Mouse (Mus musculus) heart, postnatal 36 days (tissue): ENCODE measurements around the gene Farsb. TPM values are rescaled to one million over a fixed set of nuclear protein-coding genes. Genes with fewer than 3 reads are reported as not detected.
"Not testable (repeated sequence)": the region's sequence is repeated elsewhere in the genome, so short reads cannot be mapped to it uniquely, and the experiment has no call there.

Experiments
- DNase-seq, 2 experiments: peaks; one replicate each; pipeline ENCODE4 v3.0.0; 2021 to 2022
- intact Hi-C: fragments of 180-260 bp; cut with DNase I; formaldehyde crosslinking; loops from one replicate; pipeline ENCODE4 v1.15.1; 2025
- total RNA-seq, 2 experiments: library from RNA; stranded (reverse); gene quantifications; 2 replicates each; pipeline ENCODE4 v1.2.3; 2021

Gene Farsb
- 10 to 100 TPM; 49.0 to 50.0 TPM for total RNA-seq

DNA sequence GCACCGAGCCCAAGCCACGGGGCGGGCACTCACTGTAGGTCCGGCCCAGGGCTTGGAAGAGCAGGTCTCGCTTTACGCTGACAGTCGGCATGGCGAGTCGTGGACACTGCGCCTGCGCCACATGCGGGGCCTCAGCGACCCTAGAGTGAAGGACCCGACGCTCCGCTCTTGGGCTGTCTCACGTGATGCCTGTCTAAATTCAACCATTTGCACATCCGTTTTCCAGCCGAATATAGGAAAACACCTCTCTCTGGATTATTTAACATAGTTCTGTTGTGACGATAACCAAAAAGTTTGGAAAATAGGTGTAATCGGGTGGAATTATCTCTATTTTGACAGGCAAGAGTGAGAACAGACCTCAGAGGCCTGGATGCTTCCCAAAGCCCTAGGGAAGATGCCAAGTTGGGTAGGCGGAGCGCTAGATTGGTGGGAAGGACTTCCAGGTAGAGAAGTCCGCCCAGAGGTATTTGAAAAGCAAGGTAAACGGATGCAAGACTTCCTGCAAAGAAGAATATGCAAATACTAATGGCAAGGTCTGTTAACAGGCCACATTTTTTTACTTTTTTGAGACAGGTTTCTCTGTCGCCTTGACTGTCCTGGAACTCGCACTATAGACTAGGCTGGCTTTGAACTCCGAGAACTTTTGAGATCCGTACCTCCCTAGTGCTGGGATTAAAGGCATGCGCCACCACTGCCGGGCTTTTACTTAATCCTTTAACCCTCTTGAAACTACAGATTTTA lies at the start of gene Farsb:
TSS of gene Farsb (minus strand) at position 146 of the 741 bp plus-strand sequence.
- intact Hi-C loops, result no loop called here
- peak; percentile 89 to 93 for DNase-seq

DNA sequence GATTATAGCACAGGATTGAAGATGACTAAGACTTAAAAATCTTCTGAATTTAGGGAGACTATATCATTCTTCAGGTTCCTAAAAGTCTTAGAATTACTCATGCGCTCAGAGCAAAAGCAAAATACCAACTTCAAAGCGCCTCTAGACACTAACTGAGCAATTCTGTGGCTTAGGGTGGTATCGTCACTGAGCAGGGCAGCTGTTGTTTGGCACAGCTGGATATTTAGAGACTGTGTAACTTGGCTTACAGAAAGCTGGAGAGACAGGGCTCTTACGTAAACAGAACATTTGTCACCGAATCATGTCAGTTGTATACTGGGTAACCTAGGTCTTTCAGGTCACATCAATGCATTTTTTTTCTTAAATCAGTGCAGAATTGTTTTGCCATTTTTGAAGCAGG lies 49.7 kb upstream of the Farsb start:
- DNase-seq, result no peak
- intact Hi-C loops, result loop anchor here (5.0 to 10.0 kb wide), 4 partner anchors 116 to 1146 kb away; partner anchors contain the start of genes Acsl3 and Utp14b

DNA sequence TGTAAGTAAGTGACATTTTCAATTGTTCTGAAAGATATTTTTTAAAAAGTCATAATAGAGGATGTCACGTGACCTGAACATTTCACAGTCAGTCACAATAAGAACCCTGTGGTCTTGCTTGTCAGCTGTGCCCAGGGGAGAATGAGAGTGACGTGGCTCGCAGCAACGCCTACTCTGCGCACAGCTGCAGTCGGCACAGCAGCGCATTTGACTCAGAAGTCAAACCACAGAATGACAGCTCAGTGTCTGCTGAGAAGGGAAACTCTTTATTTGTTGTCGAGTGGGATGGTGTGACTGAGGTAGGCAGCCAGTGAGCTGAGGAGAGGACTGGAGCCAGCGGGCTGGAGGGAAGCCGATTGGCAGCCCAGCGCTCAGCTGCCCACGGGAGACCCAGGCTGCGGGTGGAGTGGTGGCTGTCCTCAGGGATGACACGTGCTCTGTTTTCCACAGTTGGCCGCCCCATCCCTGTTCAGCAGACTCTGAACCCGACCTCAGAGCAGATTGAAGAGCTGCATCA lies 48.9 kb upstream of the Farsb start:
- peak; percentile 49 to 52 for DNase-seq
- intact Hi-C loops, result loop anchor here (5.0 to 10.0 kb wide), 4 partner anchors 117 to 1147 kb away; partner anchors contain the start of genes Acsl3 and Utp14b

DNA sequence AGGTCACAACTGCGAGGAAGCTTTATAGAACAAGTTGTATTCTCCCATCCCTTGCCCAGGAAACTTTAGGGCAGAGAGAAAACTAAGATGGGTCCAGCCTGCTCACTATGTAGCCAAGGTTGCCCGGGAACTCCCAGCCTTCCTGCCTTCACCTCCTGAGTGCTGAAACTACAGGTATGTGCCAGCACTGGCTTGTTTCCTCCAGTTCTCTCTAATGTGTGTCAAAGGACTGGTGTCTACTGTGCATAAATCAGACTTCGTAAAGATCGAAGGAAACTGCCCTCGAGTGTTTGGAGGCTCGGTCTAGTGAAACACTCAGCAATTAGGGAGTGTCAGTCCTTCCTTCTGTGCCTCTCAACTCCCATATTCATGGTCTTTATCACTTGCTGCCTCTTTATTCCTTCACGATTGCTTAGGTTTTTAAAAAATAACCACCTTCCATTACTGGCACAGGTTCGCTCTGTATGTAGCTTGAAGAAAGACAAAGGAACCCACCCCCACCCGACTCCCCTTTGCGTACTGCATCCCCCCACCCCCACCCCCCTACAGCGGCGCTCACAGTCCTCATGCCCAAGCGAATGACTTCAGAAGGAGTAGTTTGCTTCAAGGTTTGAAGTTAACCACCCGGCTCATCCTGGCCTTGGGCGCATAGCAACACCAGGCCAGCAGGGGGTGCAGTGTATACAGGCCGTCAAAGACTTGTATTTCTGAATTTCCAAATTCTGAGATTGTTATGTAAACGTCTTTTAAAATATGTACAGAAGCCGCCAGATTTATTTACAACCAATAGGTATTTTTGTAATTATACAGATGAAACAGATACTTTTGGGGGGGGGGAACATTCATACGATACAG lies 47.8 kb upstream of the Farsb start:
- DNase-seq, result peak; percentile 68 to 80
- intact Hi-C loops, result loop anchor here (1.0 to 10.0 kb wide), 5 partner anchors 118 to 1148 kb away; partner anchors contain the start of genes Acsl3 and Utp14b

DNA sequence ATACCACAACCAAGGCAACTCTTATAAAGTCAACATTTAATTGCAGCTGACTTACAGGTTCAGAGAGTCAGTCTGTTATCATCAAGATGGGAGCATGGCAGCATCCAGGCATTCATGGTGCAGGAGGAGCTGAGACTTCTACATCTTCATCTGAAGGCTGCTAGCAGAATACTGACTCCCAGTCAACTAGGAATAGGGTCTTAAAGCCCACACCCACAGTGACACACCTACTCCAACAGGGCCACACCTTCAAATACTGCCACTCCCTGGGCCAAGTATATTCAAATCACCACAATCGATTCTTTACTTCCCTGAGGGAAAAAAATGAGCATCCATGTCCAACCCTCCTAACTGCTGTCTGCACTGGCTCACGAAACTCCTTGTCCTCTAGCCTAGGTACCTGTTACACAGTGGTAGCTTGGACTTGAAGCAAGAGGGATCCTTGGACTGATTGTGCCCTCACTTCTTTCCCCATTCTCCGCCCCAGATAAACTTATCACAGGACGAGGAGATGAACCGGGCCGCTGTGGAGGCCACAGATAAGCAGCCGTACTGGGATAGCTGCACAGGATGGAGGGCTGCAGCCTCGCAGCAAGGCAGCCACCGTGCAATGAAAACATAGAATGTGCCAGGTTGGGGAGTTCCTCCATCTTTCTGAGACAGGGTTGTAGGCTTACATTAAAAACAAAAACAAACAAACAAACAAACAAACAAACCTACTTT lies 45.9 kb upstream of the Farsb start:
- no peak for DNase-seq
- intact Hi-C loops, result loop anchor here (5.0 to 10.0 kb wide), 4 partner anchors 120 to 1150 kb away; partner anchors contain the start of genes Acsl3 and Utp14b

DNA sequence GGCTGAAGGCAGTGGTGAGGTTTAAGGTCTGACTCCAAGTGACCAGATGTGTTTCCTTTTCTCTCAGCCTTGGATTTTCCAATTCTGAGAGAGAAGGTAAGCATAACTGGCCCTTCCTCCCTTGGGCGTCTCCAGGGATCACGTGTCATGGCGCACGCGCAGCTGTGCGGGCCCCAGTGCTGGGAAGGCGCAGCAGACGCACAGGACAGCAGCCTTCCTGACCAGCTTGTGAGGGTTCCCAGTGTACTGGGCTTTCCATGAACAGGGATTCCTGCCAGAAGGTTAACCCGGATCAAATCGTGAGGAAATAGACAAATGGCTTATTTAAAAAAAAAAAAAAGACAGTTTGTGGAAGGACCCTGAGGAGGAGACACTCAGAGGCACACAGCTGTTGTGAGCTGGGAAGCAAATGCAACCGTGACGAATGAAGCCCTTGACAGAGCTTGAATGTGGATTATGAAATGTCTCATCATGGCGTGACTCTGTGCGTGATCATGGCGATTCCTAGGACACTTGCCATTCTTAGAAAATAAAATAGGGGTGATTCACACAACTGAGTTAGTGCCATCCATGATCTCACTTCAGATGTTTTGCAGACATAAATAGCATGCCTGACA lies 43.6 kb upstream of the Farsb start:
- intact Hi-C loops, result loop anchor here (10.0 kb wide), 3 partner anchors 123 to 1153 kb away; partner anchors contain the start of genes Acsl3 and Utp14b
- no peak for DNase-seq

DNA sequence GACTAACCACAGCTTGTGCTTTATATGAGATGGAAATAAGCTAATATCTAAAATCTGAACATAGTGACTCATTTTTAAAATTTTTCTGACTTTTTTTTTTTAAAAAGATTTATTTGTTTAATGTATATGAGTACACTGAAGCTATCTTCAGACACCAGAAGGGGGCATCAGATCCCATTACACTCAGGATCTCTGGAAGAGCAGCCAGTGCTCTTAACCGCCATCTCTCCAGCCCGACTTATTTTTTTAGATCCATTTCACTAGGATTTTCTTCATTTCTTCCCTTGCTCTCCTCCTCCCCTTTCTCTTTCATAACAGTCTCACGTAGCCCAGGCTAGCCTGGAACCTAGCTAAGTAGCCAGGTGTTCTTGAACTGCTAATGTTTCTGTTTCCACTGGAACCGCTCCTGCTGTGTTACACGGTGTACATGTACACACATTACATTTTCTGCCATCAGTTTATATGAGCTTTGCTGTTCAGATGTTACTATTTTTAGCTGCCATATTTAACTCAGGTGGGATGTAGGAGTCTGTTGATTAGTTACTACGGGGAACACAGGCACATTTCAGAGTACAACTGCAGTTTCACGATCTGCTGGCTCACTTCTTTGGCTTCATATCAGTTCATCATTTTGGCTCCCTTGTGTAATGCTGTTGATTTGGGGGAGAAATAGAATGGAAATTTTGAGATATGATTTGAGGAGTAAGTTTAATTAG lies 42.0 kb upstream of the Farsb start:
- DNase-seq, result no peak
- intact Hi-C loops, result loop anchor here (10.0 kb wide), 3 partner anchors 124 to 1154 kb away; partner anchors contain the start of genes Acsl3 and Utp14b

DNA sequence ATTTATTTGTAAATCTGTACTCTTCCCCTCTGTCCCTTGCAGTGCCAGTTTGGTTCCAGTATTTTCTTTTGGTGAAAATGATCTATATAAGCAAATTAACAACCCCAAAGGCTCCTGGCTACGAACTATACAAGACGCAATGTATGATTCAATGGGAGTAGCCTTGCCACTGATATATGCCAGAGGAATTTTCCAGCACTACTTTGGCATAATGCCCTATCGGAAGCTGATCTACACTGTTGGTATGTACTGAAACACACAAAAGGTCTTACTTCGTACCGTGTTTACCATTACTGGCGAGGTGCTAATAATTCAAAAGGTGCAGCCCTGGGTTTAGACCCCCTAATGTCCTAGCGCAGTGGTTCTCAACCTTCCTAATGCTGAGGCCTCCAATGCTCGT lies 40.3 kb upstream of the Farsb start:
- intact Hi-C loops, result no loop called here
- no peak for DNase-seq

DNA sequence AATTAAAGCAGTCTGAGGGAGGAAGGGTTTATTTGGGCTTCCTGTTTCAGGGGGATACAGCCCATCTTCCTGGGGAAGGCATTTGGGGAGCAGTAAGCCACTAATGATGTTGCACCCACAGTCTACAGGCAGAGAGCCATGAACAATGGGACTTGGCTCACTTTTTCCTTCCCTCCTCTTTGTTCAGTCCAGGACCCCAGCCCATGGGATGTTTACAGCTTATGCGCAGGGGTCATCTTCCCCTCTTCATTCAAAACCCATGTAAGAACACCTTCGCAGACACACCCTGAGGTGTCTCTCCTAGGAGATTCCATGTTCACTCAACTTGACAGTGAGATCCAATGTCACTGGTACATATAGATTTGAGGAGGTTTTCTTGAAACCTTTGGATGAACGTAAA lies 39.7 kb upstream of the Farsb start:
- DNase-seq, result no peak
- intact Hi-C loops, result no loop called here

DNA sequence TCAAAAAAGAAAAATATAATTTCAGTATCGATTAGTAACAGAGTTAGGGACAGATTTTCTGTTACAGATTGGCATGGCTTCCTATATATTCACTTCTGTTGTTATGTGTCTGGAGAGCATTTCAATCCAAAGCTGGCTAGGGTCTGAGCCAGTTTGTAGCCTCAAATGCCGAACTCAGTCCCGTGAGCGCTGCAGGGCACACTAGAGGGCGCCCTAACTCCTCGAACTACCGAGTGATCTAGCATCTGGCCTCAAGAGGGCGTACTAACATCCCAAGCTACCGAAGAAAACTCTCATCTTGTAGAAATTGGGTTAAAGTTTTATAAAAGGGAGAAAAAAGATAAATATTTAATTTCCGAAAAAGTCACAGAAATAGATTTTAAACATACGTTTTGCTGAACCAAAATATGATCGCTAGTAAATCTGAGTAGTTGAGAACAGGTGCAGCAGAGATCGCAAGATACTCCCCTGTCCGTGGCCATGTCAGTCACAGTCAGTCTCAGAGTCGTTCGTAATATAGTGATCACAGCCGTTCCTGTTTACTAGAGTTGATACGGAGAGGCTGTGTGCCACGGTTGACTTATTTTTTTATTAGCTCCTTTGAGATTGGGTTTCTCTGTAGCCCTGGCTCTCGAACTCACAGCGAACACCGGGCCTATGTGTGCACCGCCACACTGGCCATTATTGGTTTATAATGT lies 36.6 kb upstream of the Farsb start:
- peak; percentile 17 to 62 for DNase-seq
- intact Hi-C loops, result no loop called here

DNA sequence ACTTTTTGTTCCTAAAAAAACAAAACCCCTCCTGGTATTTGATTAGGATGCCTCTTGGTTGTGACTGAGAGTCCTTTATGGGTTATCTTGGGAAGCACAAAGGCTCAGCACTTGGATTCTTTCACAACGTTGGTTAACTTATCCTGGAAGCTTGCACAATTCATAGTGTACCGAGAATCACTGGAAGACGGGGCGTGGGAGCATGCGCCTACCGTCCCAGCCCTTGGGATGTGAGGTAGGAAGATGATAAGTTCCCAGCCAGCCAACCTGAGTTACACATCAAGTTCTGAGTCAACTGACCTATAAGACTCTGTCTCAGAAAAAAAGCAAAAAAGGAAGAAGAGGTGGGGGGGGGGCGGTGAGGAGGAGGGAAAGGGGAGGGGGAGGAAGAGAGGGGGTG lies 30.2 kb upstream of the Farsb start:
- no peak for DNase-seq

DNA sequence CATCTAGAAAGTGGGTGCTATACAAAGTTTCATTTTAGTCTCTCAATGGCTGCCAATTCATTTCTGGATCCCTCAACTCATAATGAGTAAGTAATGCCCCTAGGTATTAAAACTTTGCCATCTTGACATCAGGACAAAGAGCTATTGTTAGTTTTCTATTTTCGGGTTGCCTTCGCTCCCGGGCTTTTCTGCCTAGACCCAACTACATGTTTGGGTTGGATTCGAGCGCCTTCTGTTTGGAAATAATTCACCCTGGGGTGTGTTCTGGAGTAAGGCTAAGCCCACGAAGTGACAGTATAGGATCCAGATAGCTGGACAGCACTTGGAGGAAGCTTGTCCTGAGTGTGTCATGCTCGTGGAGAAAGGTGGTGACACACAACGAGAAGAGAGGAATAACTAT lies 24.1 kb upstream of the Farsb start:
- intact Hi-C loops, result no loop called here

More for the DNA sequence above, 30.2 kb upstream of the Farsb start:
- intact Hi-C loops, result no loop called here

DNA sequence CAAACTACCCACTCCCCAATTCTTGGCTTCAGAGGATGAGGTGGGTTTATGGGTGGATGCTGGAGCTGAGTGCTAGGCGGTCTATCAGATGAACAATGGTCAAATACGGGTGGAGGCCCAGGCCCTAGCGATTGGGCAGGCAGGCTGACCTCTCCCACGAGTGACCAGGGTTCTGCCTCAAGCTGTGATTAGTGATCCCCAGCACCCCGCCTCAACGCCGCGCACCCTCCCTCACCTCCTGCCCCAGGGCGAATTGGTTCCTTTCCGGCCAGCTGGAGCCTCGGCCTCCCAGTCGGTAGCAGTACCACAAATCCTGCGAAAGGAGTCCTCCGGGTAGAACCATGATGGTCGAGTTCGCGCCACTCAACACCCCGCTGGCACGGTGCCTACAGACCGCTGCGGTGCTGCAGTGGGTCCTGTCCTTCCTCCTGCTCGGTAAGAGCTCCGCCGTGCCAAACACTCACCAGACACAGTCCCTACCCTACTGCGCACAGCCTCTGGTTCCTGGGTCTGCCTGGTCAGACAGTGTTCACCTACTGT lies 23.0 kb upstream of the Farsb start, which contains the start of gene BC035947:
TSS of gene BC035947 (minus strand) at position 538 of the 540 bp plus-strand sequence.
- intact Hi-C loops, result no loop called here
- DNase-seq, result no peak

More for the DNA sequence above, 24.1 kb upstream of the Farsb start:
- no peak for DNase-seq

DNA sequence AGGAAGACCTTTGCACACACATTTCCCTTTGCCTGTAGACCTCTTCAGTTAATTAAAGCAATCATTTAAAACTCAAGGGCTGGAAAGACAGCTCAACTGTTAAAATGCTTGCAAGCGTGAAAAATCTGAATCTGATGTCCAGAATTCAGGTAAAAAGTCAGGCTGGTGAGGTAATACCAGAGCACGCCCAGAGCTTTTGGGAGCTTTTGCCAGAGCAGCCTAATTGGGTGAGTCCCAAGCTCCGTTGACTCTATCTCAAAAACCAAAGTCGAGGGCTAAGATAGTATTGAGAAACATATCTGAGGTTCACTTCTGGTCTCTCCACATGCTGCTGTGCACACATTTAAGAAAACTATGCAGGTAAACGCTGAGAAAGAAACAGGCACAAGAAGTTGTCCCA lies 22.2 kb upstream of the Farsb start, which contains the start of gene Mogat1:
TSS of gene Mogat1 (plus strand) at position 130 of the 400 bp plus-strand sequence.
- intact Hi-C loops, result no loop called here
- DNase-seq, result no peak

DNA sequence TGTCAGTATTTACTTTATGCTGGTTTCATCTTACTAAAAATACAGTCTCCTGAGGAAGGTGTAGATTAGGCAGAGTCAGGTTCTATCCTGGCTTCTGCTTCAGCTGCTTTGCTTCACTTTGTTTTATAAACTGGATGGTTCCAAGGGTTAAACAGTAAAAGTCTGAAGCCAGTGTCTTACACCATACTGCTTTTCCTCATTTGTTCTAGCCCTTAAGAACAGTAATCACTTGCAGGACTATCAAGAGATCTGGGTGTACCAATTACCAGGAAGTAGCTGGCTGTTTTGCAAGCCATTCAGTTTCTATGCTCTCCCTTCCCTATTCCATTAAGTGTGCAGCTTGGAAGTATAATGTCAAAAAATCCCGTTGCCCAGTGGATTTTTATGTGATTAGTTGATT lies 18.4 kb upstream of the Farsb start:
- intact Hi-C loops, result no loop called here
- DNase-seq, result no peak

DNA sequence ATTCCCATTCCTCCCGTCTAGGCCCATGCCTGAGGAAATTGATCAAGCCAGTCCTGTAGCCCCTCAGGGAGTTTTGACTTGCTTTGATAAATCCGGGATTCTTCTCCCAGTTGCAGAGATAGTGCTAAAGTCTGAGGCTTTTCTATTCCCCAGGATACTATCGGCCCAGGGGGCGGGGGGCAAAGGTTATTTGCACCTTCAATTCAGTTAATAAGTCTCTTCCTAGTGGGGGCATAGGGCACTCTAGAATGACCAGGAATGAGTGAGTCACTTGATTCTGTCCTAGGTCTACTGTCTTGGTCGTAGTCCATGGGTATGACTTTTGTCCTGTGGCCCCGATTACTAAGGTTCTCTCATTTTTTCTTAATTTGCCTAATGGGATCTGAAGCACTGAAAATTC lies 13.8 kb upstream of the Farsb start:
- intact Hi-C loops, result no loop called here
- no peak for DNase-seq

DNA sequence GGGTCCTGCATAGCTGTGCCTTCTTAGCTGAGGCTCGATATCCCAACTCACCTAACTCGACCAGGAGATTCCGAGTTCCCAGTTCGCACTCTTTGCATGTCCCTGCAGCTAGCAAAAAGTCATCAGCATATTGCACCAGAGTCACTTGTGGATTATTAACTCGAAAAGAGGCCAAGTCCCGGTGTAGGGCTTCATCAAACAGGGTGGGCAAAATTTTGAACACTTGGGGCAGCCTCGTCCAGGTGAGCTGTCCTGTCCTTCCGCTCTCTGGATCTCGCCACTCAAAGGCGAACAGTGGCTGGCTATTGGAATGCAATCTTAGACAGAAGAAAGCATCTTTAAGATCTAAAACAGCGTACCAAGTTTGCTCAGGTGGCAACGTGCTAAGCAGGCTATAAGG lies 13.2 kb upstream of the Farsb start:
- intact Hi-C loops, DNase-seq: not testable (repeated sequence)

DNA sequence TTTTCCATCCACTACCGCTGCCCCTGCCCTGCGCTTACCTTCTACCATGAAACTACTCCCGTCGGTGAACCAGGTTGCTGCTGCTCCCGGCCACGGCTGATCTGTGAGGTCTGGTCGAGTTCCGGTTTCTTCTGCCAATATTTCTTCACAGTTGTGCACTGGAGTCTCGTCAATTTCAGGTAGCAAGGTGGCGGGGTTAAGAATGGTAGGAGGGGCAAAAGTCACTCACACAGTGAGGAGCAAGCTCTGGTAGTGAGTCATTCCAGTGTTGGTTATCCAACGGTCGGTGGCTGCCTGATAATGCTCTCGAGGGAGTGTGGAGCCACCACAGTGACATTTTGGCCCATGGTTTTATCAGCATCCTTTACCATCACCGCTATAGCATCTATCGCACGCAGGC lies 12.3 kb upstream of the Farsb start:
- DNase-seq, result no peak
- intact Hi-C loops, result no loop called here
